Mouse (Mus musculus): Measurements from ENCODE around the gene Zfp511.

GRCm38 (mm10) chr7:140060936-140061831 is 25.0 kb downstream of the Zfp511 start:
- no peak for TF ChIP-seq POLR2A (IDR thresholded peaks at IDR 0.05; ENCODE audit: borderline replicate concordance, extremely low read depth, insufficient read depth, insufficient read length, poor library complexity, severe bottlenecking)
- TF ChIP-seq CTCF (IDR thresholded peaks at IDR 0.05; ENCODE audit: borderline replicate concordance, extremely low read depth, insufficient read depth, insufficient read length) = no peak
